Mouse (Mus musculus): ENCODE data around the gene Cyp2c67.
"Not testable (repeated sequence)": the region's sequence is repeated elsewhere in the genome, so short reads cannot be mapped to it uniquely, and the experiment has no call there.

The Cyp2c67 gene

GRCm38 (mm10) chr19:39648938-39649337 is at the start of gene Cyp2c67:
Cyp2c67 (minus strand) TSS chr19:39649051.
- no peak for DNase-seq (ENCODE audit: extremely low read depth, insufficient read length, low spot score)

- DNase-seq (ENCODE audit: extremely low read depth, insufficient read length, low spot score): not testable (repeated sequence)
Measured at GRCm38 (mm10) chr19:39665650-39666049, 16.8 kb upstream of the Cyp2c67 start.

- DNase-seq (ENCODE audit: extremely low read depth, insufficient read length, low spot score): no peak
Measured at GRCm38 (mm10) chr19:39652381-39652780, 3.5 kb upstream of the Cyp2c67 start.

- no peak for DNase-seq (ENCODE audit: extremely low read depth, insufficient read length, low spot score)
Measured at GRCm38 (mm10) chr19:39647519-39647918, 1.3 kb downstream of the Cyp2c67 start.

GRCm38 (mm10) chr19:39644551-39644950 is 4.3 kb downstream of the Cyp2c67 start:
- DNase-seq (ENCODE audit: extremely low read depth, insufficient read length, low spot score): not testable (repeated sequence)
